Mouse (Mus musculus) embryonic facial prominence, embryonic 12.5 days (tissue): Measurements from ENCODE around the gene Arl5c. TPM values are rescaled to one million over a fixed set of nuclear protein-coding genes. Genes with fewer than 3 reads are reported as not detected.

Source experiments
- ATAC-seq: fragments of 200-750 bp; cut with Nextera tagmentation; 2 replicates; pipeline ENCODE4 v1.8.0; 2017; ENCODE audit not compliant: insufficient number of reproducible peaks, insufficient read depth, low FRiP score, low TSS enrichment
- H3K27ac ChIP-seq: fragments of 300-500 bp; sonication (generic); 2 replicates; pipeline ENCODE4 v1.5.1; 2016; ENCODE audit warnings: mild to moderate bottlenecking
- H3K27me3 ChIP-seq: fragments of 300-500 bp; sonication (generic); 2 replicates; pipeline ENCODE4 v1.6.1; 2016; ENCODE audit warnings: mild to moderate bottlenecking, moderate library complexity
- H3K36me3 ChIP-seq: fragments of 300-500 bp; sonication (generic); 2 replicates; pipeline ENCODE4 v1.6.1; 2016; ENCODE audit warnings: mild to moderate bottlenecking
- H3K4me1 ChIP-seq: fragments of 300-500 bp; sonication (generic); 2 replicates; pipeline ENCODE4 v1.6.1; 2016
- H3K4me2 ChIP-seq: fragments of 300-500 bp; sonication (generic); replicated peaks from 2 replicates; pipeline ENCODE4 v1.6.1; 2016; ENCODE audit warnings: mild to moderate bottlenecking, moderate library complexity
- H3K4me3 ChIP-seq: fragments of 300-500 bp; sonication (generic); 2 replicates; pipeline ENCODE4 v1.5.1; 2016; ENCODE audit warnings: mild to moderate bottlenecking
- H3K9ac ChIP-seq: fragments of 300-500 bp; sonication (generic); 2 replicates; pipeline ENCODE4 v1.6.1; 2016; ENCODE audit warnings: mild to moderate bottlenecking, moderate library complexity
- H3K9me3 ChIP-seq: fragments of 300-500 bp; sonication (generic); 2 replicates; pipeline ENCODE4 v1.6.1; 2016; ENCODE audit warnings: mild to moderate bottlenecking, moderate library complexity
- WGBS: fragments of 180-500 bp; shearing (Covaris S2); methylation state at CpG from one replicate; pipeline ENCODE4 v1.1.7; 2016; 5-methylcytosine and 5-hydroxymethylcytosine counted together
- polyA plus RNA-seq: library from polyadenylated mRNA; unstranded; fragments of >200 nt; fragmentation: Nextera tagmentation; extraction: Ambion mirVana; gene quantifications from 2 replicates; pipeline ENCODE4 v1.2.1, GENCODE M21; 2016

The Arl5c gene
- polyA plus RNA-seq, 1 experiment from 2014 or later: 6.9 TPM

DNA sequence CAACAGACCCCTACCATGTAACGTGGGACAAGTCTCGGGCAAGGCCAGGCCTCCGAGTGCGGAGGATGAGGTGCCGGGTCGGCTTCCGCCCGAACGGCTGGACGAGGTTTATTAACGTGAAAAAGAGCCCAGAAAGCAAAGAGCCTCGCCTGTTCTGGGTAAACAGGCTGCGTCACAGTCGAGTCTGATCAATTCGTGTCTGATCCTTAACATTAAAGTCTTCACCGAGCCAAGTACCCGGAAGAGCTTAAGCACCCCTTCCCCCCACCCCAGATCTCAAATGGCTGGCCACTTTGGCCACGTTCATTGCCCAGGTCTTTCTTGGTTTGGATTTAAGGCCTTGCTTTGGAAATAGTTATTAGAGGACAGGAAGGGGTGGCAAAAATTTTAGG, 31.3 kb upstream of the Arl5c start:
- under 1% methylated on average over 18 of the region's 18 CpGs for WGBS
- Histone ChIP-seq H3K4me1 (peaks cover 20% of the 10 kb centered on the region), H3K27me3 (no peaks in the 10 kb centered on the region), H3K9me3 (no peaks in the 10 kb centered on the region), H3K36me3 (peaks cover 34% of the 10 kb centered on the region), H3K4me2 (peak overlapping the region; percentile 88), H3K9ac (peak overlapping the region; percentile 100), H3K27ac (peak overlapping the region; percentile 85), H3K4me3 (peak overlapping the region; percentile 100)
- ATAC-seq: no peak

DNA sequence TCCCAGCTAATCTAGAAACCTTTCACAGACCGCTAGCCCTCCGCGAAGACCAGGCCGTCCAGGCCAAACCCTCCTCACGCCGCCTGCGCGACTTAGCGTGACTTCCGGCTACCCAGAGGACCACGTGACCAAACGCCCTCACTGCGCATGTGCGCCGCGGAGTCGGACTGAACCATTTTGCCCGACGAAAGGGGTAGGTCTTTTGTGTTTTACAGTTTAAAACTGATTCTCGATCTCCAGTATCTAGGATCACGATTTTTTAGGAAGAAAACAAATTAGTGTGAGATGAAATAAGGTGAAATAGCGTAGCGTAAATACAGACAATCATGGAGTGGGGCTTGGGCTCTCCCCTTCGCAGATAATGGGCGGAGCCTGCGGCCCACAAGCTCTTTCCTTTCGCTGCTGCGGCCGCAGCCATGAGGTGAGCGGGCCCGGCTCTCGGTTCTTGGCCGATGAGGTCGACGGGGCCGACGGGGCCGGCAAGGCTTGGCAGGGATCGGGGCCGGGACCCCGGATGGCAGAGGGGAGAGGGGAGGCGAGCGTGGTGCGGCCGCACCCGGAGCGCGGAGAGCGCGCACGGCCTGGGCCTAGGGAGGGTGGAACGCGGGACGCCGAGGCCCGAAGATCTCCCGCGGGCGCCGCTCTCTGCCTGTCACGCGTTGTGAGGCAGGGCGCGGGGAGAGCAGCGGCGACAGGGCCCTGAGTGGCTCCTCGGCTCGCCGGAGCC, 30.8 kb upstream of the Arl5c start, which contains the start of gene Rpl19:
Gene Rpl19, plus strand, starts transcription at position 141 of the 727 bp plus-strand sequence.
- Histone ChIP-seq H3K9ac (peak within 1 kb of the TSS; percentile 100), H3K27ac (peak within 1 kb of the TSS; percentile 85), H3K27me3 (no peaks in the 10 kb centered on the region), H3K4me2 (peak within 1 kb of the TSS; percentile 88), H3K9me3 (no peaks in the 10 kb centered on the region), H3K4me1 (peaks cover 21% of the 10 kb centered on the region), H3K4me3 (peak within 1 kb of the TSS; percentile 100), H3K36me3 (peaks cover 34% of the 10 kb centered on the region)
- WGBS: under 1% methylated on average over 69 of the region's 69 CpGs
- no peak for ATAC-seq

DNA sequence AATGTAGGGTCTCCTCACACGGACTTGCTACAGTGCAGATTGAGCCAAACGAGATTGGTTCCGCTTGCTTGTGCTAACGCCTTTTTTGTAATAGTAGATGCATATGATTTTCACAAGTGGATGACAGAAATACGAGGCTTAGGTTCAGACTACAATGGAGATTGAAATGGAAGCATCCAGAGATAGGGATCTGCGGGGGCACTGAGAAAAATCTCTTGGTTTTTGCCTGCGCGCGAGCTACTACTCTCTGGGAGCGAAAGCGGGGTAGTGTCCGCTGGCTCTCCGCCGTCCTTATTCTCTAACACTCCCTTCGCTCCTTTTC, 30.2 kb upstream of the Arl5c start:
- H3K9ac ChIP-seq: peak overlapping the region; percentile 100
- WGBS: 5% methylated on average over 15 of the region's 15 CpGs
- H3K36me3 ChIP-seq: peaks cover 33% of the 10 kb centered on the region
- no peaks in the 10 kb centered on the region for H3K9me3 ChIP-seq
- no peak for ATAC-seq
- no peaks in the 10 kb centered on the region for H3K27me3 ChIP-seq
- H3K4me1 ChIP-seq: peaks cover 27% of the 10 kb centered on the region
- peak overlapping the region; percentile 85 for H3K27ac ChIP-seq
- H3K4me2 ChIP-seq: peak overlapping the region; percentile 88
- peak overlapping the region; percentile 100 for H3K4me3 ChIP-seq

DNA sequence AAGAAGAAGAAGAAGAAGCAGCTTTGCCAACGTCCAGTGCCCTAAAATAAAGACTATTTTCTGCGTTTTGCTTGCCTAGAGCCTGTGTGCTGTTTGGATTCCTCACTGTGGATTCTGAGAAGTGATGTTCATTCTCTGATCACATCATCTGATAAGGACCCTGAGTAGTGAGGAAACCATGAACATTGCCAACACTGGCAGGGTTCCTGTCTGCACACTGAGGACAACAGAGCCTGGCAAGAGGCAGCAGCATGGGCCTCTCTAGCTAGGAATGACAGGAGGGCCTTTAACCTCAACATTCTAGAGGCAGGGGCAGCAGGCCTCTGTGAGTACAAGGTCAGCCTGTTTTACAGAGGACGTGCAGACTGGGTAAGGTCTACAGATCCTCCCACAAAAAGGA, 28.5 kb upstream of the Arl5c start:
- H3K4me1 ChIP-seq: peaks cover 43% of the 10 kb centered on the region
- 91% methylated on average over 3 of the region's 3 CpGs for WGBS

DNA sequence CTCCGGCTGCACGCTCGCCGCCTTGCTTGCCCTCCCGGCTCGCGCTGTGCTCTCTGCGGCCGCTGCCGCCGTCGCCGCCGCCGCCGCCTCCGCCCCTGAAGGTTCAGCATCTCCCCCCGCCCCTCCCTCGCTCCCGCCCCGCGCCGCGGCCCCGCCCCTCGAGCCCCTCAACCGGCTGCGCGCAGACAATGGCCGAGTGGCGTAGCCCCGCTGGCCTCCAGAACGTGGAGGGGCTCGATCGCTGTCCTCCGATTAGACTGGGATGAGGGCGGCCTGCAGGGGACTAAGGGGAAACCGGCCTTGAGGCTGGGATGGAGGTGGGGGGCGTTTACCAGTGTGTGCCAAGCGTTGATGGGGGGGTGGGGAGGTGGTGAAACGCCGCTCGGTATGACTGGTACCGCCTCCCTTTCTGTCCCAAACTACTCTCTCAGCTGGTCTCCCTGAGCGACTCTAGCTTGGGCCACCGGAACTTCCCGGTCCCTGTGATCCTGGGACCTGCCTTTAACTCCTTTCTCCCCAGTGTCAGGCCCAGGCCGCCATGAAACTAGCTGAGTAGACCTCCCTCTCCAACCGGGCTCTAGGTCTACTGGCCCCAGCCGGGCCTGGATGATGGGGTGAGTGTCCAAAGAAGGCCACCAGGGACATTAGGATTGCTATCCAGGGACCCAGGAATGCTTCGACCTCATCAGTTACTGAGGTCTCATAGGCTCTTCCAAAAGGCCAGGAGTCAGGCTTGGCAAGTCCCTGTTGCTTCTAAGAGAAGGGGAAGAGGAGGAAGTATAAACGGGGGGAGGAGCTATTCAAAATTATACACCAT, 26.8 kb upstream of the Arl5c start, which contains the start of gene Cacnb1:
Gene Cacnb1, minus strand, starts transcription at position 480 of the 817 bp plus-strand sequence.
- Histone ChIP-seq H3K4me2 (peak within 1 kb of the TSS; percentile 85), H3K36me3 (peaks cover 7% of the 10 kb centered on the region), H3K4me3 (peak within 1 kb of the TSS; percentile 76), H3K9me3 (no peaks in the 10 kb centered on the region), H3K27ac (peak within 1 kb of the TSS; percentile 84), H3K9ac (peak within 1 kb of the TSS; percentile 86), H3K27me3 (no peaks in the 10 kb centered on the region), H3K4me1 (peaks cover 51% of the 10 kb centered on the region)
- 2% methylated on average over 48 of the region's 52 CpGs for WGBS
- ATAC-seq: 0 out of 2 replicates have a peak, but pooled peaks have one; percentile 25

More for the DNA sequence above, 28.5 kb upstream of the Arl5c start:
- Histone ChIP-seq H3K36me3 (peaks cover 16% of the 10 kb centered on the region), H3K4me3 (no peak overlapping the region), H3K27ac (no peak overlapping the region), H3K27me3 (no peaks in the 10 kb centered on the region), H3K4me2 (no peak overlapping the region), H3K9me3 (no peaks in the 10 kb centered on the region), H3K9ac (no peak overlapping the region)
- no peak for ATAC-seq

DNA sequence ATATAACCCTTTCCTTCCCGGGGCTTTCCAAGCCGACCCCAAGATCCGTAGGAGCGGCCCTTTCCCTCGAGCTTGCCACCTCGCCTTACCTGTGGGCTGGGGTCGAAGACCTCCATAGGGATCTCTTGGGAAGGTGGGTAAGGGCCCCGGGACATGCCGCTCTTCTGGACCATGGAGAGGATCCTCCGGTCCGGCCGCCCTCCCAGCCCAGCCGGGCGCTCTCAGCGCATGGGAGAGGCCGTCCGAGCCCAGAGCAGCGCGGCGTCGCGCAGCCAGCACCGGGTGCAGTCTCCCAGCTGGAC, 26.2 kb upstream of the Arl5c start:
- peak overlapping the region; percentile 76 for H3K4me3 ChIP-seq
- no peaks in the 10 kb centered on the region for H3K9me3 ChIP-seq
- peak overlapping the region; percentile 86 for H3K9ac ChIP-seq
- H3K27me3 ChIP-seq: no peaks in the 10 kb centered on the region
- 0% methylated on average over 23 of the region's 23 CpGs for WGBS
- H3K4me2 ChIP-seq: peak overlapping the region; percentile 85
- ATAC-seq: peak; percentile 7; the same call in 1 of the 2 replicates
- peak overlapping the region; percentile 84 for H3K27ac ChIP-seq
- peaks cover 12% of the 10 kb centered on the region for H3K36me3 ChIP-seq
- H3K4me1 ChIP-seq: peaks cover 48% of the 10 kb centered on the region

DNA sequence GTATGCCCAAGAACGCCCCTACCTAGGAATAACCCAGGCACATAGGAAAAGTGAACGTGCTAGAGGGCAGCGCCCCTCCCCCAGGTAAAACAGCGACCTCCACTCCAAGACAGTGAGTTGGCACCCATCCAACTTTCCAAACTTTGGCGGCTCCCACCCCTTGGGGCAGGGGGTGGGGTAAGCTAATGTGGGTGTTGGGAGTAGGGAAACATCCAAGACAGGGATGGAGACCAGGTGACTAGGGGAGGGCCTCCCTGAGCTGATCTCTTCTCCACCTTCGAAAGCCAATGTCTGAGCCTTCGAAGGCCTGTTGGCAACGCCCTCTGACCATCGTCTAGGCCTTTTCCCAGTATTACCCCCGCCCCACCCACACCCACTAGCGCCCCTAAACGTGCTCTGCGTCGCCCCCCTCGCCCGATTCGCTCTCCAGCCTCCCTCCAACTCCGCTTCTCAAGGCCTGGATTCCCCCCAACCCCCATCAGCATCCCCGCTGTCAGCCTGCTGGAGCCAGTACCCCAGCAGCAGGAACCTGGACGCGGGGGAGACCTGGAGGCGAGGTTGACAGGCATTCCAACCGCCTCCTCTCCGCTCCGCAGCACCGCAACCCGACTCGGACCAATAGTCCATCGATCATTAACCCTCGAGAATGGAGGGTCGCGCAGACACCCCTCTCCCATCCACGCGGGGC, 25.7 kb upstream of the Arl5c start:
- Histone ChIP-seq H3K4me2 (peak overlapping the region; percentile 85), H3K27me3 (no peaks in the 10 kb centered on the region), H3K4me3 (peak overlapping the region; percentile 76), H3K9me3 (no peaks in the 10 kb centered on the region), H3K27ac (peak overlapping the region; percentile 84), H3K4me1 (peaks cover 48% of the 10 kb centered on the region), H3K9ac (peak overlapping the region; percentile 86), H3K36me3 (peaks cover 13% of the 10 kb centered on the region)
- ATAC-seq: peak; percentile 22; the same call in 1 of the 2 replicates
- 4% methylated on average over 34 of the region's 34 CpGs for WGBS

DNA sequence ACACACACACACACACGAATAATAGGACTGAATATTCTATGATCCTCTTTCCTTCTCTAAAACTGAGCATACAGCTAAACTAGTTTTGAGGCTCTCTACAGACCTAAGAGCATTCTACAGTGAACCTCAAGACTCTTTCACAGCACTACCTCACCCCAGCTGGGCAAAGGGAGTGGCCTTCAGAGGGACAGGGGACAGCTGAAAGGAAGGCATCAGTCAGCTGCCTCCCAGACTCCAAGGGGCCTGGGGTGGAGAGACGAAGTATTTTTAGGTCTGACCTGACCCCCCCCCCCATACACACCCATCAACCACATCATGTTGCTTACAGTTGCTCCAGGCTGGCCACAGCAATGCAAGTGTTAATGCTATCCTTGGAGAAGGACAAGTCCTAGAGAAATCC, 25.1 kb upstream of the Arl5c start:
- 44% methylated on average over 2 of the region's 2 CpGs for WGBS
- H3K4me2 ChIP-seq: peak overlapping the region; percentile 85
- H3K27ac ChIP-seq: no peak overlapping the region
- ATAC-seq: no peak
- H3K27me3 ChIP-seq: no peaks in the 10 kb centered on the region
- H3K36me3 ChIP-seq: peaks cover 19% of the 10 kb centered on the region
- H3K4me3 ChIP-seq: peak overlapping the region; percentile 76
- H3K4me1 ChIP-seq: peaks cover 47% of the 10 kb centered on the region
- no peaks in the 10 kb centered on the region for H3K9me3 ChIP-seq
- peak overlapping the region; percentile 86 for H3K9ac ChIP-seq

DNA sequence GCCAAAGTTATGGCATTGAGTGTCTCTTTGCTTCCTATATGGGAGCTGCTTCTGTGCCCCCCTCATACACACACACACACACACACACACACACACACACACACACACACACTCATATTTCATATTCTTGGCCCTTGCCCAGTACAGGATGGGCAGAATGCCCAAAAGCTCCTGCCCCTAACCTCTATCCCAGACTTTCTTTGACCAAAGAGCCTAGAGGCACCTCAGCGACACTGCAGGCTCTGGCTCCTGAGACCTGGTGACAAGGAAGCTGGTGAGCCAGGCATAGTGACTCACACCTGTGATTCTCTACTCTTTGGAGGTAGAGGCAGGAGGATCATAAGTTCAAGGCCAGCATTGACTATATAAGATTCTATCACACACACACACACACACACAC, 24.7 kb upstream of the Arl5c start:
- Histone ChIP-seq H3K27ac (no peak overlapping the region), H3K4me2 (peak overlapping the region; percentile 85), H3K9me3 (no peaks in the 10 kb centered on the region), H3K27me3 (no peaks in the 10 kb centered on the region), H3K36me3 (peaks cover 23% of the 10 kb centered on the region), H3K9ac (peak overlapping the region; percentile 15; the same call in 1 of the 2 replicates), H3K4me1 (peaks cover 43% of the 10 kb centered on the region), H3K4me3 (peak overlapping the region; percentile 76; the same call in 1 of the 2 replicates)
- ATAC-seq: no peak
- 52% methylated on average over 1 of the region's 1 CpGs for WGBS

DNA sequence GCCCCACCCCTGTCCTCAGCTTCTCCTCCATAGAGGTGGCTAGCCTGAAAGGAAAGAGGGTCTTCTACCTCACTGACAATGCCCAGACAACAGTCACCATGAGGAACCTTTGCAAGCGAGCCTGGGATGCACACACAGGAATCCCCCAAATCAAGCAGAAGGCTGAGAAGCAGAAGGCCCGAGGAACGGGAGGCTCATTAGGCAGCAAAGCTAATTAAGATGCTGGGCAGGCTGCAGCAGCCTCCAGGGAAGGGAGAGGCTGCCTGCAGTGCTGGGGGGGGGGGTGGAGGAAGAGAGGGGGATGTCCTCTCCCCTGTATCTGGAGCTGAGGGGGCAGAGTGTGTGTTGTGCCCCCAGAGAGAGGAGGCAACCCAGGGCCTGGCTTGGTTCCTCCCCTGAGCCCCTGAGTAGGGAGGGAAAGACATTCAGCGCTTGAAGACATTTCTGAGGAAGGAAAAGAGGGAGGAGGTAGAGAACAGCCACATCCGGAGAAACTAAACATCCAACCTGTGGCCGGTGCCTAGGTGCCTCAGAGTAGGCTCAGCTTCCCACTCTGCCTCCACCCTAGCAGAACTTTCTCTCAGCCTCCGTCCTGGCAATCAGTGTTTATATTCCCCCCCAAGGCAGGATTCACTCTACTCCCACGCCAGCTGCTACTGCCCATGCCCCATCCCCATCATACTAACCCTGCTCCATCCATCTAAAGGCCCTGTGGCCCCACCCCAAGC, 24.1 kb upstream of the Arl5c start:
- WGBS: 33% methylated on average over 8 of the region's 8 CpGs
- peaks cover 43% of the 10 kb centered on the region for H3K4me1 ChIP-seq
- no peaks in the 10 kb centered on the region for H3K9me3 ChIP-seq
- peak overlapping the region; percentile 39 for H3K9ac ChIP-seq
- ATAC-seq: no peak
- 0 out of 2 replicates have a peak overlapping the region, but pooled peaks have one; percentile 12 for H3K4me3 ChIP-seq
- H3K27me3 ChIP-seq: no peaks in the 10 kb centered on the region
- peak overlapping the region; percentile 85 for H3K4me2 ChIP-seq
- H3K27ac ChIP-seq: 0 out of 2 replicates have a peak overlapping the region, but pooled peaks have one; percentile 30
- H3K36me3 ChIP-seq: peaks cover 30% of the 10 kb centered on the region
